Mouse (Mus musculus) left cerebral cortex, adult 18-20 months (tissue): ENCODE measurements at regions not wholly inside any gene's neighbourhood (a gene's known extent, or its start where the extent isn't known, plus 50 kb on each side); places are given as distances from the start of the nearest gene placed in this dataset.

Experiments used
- DNase-seq, 2 experiments: peaks; one replicate each; pipeline ENCODE4 v3.0.0; 2021 to 2022; ENCODE audit warnings: low spot score in 2 of 2, mixed read lengths in 1 of 2

- no peak for DNase-seq
Measured at GRCm38 (mm10) chr11:64652811-64653210, 216.4 kb upstream of the F930015N05Rik start.

GRCm38 (mm10) chr11:64655162-64655561 is 218.7 kb upstream of the F930015N05Rik start:
- DNase-seq, result no peak

- no peak for DNase-seq
Measured at GRCm38 (mm10) chr11:64663166-64663565, 226.7 kb upstream of the F930015N05Rik start.

GRCm38 (mm10) chr11:64667010-64667409 is 230.6 kb upstream of the F930015N05Rik start:
- no peak for DNase-seq

- DNase-seq, result no peak
Measured at GRCm38 (mm10) chr11:64667521-64667920, 231.1 kb upstream of the F930015N05Rik start.

- no peak for DNase-seq
Measured at GRCm38 (mm10) chr11:64671898-64672297, 235.4 kb upstream of the F930015N05Rik start.

GRCm38 (mm10) chr11:64673546-64673945 is 237.1 kb upstream of the F930015N05Rik start:
- DNase-seq, result no peak

- DNase-seq, result no peak
Measured at GRCm38 (mm10) chr11:64703776-64704175, 267.3 kb upstream of the F930015N05Rik start.

- no peak for DNase-seq
Measured at GRCm38 (mm10) chr11:64711801-64712200, 267.0 kb upstream of the Elac2 start.

GRCm38 (mm10) chr11:64715182-64715581 is 263.7 kb upstream of the Elac2 start:
- DNase-seq, result no peak

GRCm38 (mm10) chr11:64718316-64719085 is 260.3 kb upstream of the Elac2 start:
- peak; percentile 88 for DNase-seq

- DNase-seq, result no peak
Measured at GRCm38 (mm10) chr11:64726249-64726648, 252.6 kb upstream of the Elac2 start.

- DNase-seq, result no peak
Measured at GRCm38 (mm10) chr11:64727841-64728421, 250.9 kb upstream of the Elac2 start.

GRCm38 (mm10) chr11:64738948-64739347 is 239.9 kb upstream of the Elac2 start:
- DNase-seq, result no peak

- DNase-seq, result peak in 1 of 2 experiments; percentile 4
Measured at GRCm38 (mm10) chr11:64743753-64744152, 235.1 kb upstream of the Elac2 start.

- DNase-seq, result no peak
Measured at GRCm38 (mm10) chr11:64746146-64746545, 232.7 kb upstream of the Elac2 start.

GRCm38 (mm10) chr11:64749976-64750375 is 228.9 kb upstream of the Elac2 start:
- no peak for DNase-seq

- no peak for DNase-seq
Measured at GRCm38 (mm10) chr11:64752299-64752698, 226.5 kb upstream of the Elac2 start.

GRCm38 (mm10) chr11:64752816-64753215 is 226.0 kb upstream of the Elac2 start:
- peak in 1 of 2 experiments; percentile 5 for DNase-seq

- no peak for DNase-seq
Measured at GRCm38 (mm10) chr11:64754076-64754475, 224.8 kb upstream of the Elac2 start.

- DNase-seq, result no peak
Measured at GRCm38 (mm10) chr11:64755563-64755962, 223.3 kb upstream of the Elac2 start.

- no peak for DNase-seq
Measured at GRCm38 (mm10) chr11:64760626-64761025, 218.2 kb upstream of the Elac2 start.

GRCm38 (mm10) chr11:64762755-64763154 is 216.1 kb upstream of the Elac2 start:
- DNase-seq, result no peak
